Mouse (Mus musculus) layer of hippocampus, postnatal 14 days (tissue): ENCODE measurements around the gene Myo15b. TPM values are rescaled to one million over a fixed set of nuclear protein-coding genes. Genes with fewer than 3 reads are reported as not detected.
A peak's percentile ranks its signal among the peaks of the same experiment; 100 is the strongest.

Source experiments
- DNase-seq, 2 experiments: peaks; one replicate each; pipeline ENCODE4 v3.0.0; 2021 to 2022; ENCODE audit warnings: low spot score in 2 of 2, mixed read lengths in 1 of 2
- long read RNA-seq, 2 experiments: library from polyadenylated mRNA; stranded (forward); transcript quantifications; one replicate each; pipeline ENCODE4 v2.0.0; 2021
- total RNA-seq, 2 experiments: library from RNA; stranded (reverse); gene quantifications; 2 replicates each; pipeline ENCODE4 v1.2.3; 2021

Myo15b gene
- total RNA-seq = under 1 TPM; 0.35 to 0.36 TPM
- long read RNA-seq, experiment 1 = 0 reads
- long read RNA-seq, experiment 2 = 0 reads

GRCm38 (mm10) chr11:115858354-115858753, at the start of gene Myo15b:
Gene Myo15b (plus strand): TSS chr11:115858406.
- DNase-seq = no peak

GRCm38 (mm10) chr11:115808696-115809310, 49.4 kb upstream of the Myo15b start:
- no peak for DNase-seq

GRCm38 (mm10) chr11:115809311-115809781, 48.9 kb upstream of the Myo15b start:
- no peak for DNase-seq

GRCm38 (mm10) chr11:115810377-115810776, 47.8 kb upstream of the Myo15b start:
- no peak for DNase-seq

- DNase-seq = no peak
These were observed 46.7 kb upstream of the Myo15b start for GRCm38 (mm10) chr11:115811381-115812093.

GRCm38 (mm10) chr11:115812095-115812494, 46.1 kb upstream of the Myo15b start:
- no peak for DNase-seq

- no peak for DNase-seq
These were observed 45.4 kb upstream of the Myo15b start for GRCm38 (mm10) chr11:115812533-115813420.

GRCm38 (mm10) chr11:115813507-115814296, 44.5 kb upstream of the Myo15b start, which contains the start of gene Caskin2:
Gene Caskin2 (minus strand): TSS chr11:115813639.
- DNase-seq = peak; percentile 91 to 93

- DNase-seq = peak; percentile 78 to 83
These were observed 43.4 kb upstream of the Myo15b start, which contains the start of gene Tsen54 for GRCm38 (mm10) chr11:115814605-115815450. Gene Tsen54 (plus strand): TSS chr11:115814724.

GRCm38 (mm10) chr11:115817331-115817730, 40.9 kb upstream of the Myo15b start:
- no peak for DNase-seq

- no peak for DNase-seq
These were observed 38.1 kb upstream of the Myo15b start for GRCm38 (mm10) chr11:115819915-115820623.

GRCm38 (mm10) chr11:115821001-115821400, 37.2 kb upstream of the Myo15b start:
- no peak for DNase-seq

- DNase-seq = peak in 1 of 2 experiments; percentile 44
These were observed 34.1 kb upstream of the Myo15b start, which contains the start of gene Llgl2 for GRCm38 (mm10) chr11:115823774-115824740. Gene Llgl2 (plus strand): TSS chr11:115824049.

GRCm38 (mm10) chr11:115824813-115825212, 33.4 kb upstream of the Myo15b start:
- no peak for DNase-seq

GRCm38 (mm10) chr11:115826487-115826886, 31.7 kb upstream of the Myo15b start:
- no peak for DNase-seq

- no peak for DNase-seq
These were observed 30.6 kb upstream of the Myo15b start for GRCm38 (mm10) chr11:115827624-115828023.

GRCm38 (mm10) chr11:115829036-115829435, 29.2 kb upstream of the Myo15b start:
- DNase-seq = no peak
